Mouse (Mus musculus): ENCODE results near the gene Nectin1.

Gene Nectin1

DNA sequence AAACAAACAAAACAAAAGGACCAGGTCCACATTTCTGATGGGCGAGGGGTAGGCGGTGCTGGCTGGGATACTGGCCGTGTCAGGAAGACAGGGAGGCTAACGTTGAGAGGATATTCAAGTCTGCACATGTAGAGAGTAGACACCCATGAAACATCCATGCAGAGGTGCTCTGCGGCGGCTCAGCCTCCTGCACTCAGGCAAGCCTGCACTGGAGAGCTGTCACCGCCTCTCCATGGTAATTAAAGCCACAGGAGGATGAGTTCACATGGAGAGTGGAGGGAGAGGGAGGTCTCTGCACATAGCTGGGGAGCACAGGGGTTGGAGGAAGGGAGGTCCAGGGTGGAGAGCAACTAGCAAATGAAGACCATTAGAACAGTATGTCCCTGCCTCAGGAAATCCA is 107.4 kb downstream of the Nectin1 start:
- no peak for DNase-seq (ENCODE audit: low read depth in 1 of 2, low spot score in 2 of 2)

DNA sequence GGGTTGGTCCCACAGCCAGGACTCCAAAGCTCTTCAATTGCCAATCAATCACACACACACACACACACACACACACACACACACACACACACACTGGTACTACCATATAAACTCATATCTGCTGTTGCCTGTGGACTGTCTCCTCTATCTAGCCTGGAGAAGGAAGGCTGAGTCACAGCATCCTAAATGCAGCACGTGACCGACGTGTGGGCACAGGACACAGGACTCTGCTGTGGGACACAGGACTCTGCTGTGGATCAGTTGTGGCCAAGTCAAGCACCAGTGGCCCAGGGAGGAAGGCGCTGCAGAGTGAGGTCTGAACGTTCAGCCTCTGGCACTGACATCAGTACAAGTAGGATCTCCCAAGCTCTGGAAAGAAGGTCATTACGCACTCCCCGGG is 112.1 kb downstream of the Nectin1 start:
- no peak for DNase-seq (ENCODE audit: low read depth in 1 of 2, low spot score in 2 of 2)

All from monocyte, adult 2 months (primary cell).